Mouse (Mus musculus) forebrain, embryonic 13.5 days (tissue): ENCODE data around the gene Opn1sw. TPM values are rescaled to one million over a fixed set of nuclear protein-coding genes. Genes with fewer than 3 reads are reported as not detected.

Experiments
- microRNA-seq: library from miRNA; unstranded; fragments of <30 nt; microRNA quantifications from one replicate; pipeline ENCODE4, GENCODE M21; 2016
- polyA plus RNA-seq: library from polyadenylated mRNA; unstranded; fragments of >200 nt; fragmentation: Nextera tagmentation; extraction: Ambion mirVana; gene quantifications from 2 replicates; pipeline ENCODE4 v1.2.1, GENCODE M21; 2015

Opn1sw gene
- polyA plus RNA-seq, 1 experiment from 2014 or later = 0.44 TPM

Small RNAs within 50 kb of the gene (microRNA-seq; reads per million reads assigned to microRNA genes)
- gene Gm26220 (not detected), gene Gm44354 (not detected)

Other genes starting within 250 kb of the Opn1sw start
- gene Rbm28, start 223.5 kb downstream of the Opn1sw start, polyA plus RNA-seq = 46.9 and 48.8 TPM in 2 replicates
- gene Prrt4, start 208.9 kb downstream of the Opn1sw start, polyA plus RNA-seq = 1.5 and 1.8 TPM in 2 replicates
- 37.6 and 39.2 TPM in 2 replicates for gene Impdh1, start 172.1 kb downstream of the Opn1sw start, polyA plus RNA-seq
- gene Hilpda, start 116.0 kb downstream of the Opn1sw start, polyA plus RNA-seq = 38.3 and 38.6 TPM in 2 replicates
- 0.67 and 0.75 TPM in 2 replicates for gene Fam71f2, start 108.9 kb downstream of the Opn1sw start, polyA plus RNA-seq
- not detected in 2 replicates for gene Fam71f1, start 69.3 kb downstream of the Opn1sw start, polyA plus RNA-seq
- 163 and 177 TPM in 2 replicates for gene Calu, start 40.4 kb downstream of the Opn1sw start, polyA plus RNA-seq
- gene Ccdc136, start 7.8 kb upstream of the Opn1sw start, polyA plus RNA-seq = 34.3 and 37.0 TPM in 2 replicates
- gene Flnc, start 44.8 kb upstream of the Opn1sw start, polyA plus RNA-seq = 1.5 and 1.6 TPM in 2 replicates
- 289 and 294 TPM in 2 replicates for gene Atp6v1f, start 79.2 kb upstream of the Opn1sw start, polyA plus RNA-seq
- gene Atp6v1fnb, start 83.0 kb upstream of the Opn1sw start, polyA plus RNA-seq = 0.41 and 0.45 TPM in 2 replicates
- 6.3 and 8.0 TPM in 2 replicates for gene Kcp, start 119.5 kb upstream of the Opn1sw start, polyA plus RNA-seq
- 1.0 and 1.2 TPM in 2 replicates for gene Irf5, start 138.2 kb upstream of the Opn1sw start, polyA plus RNA-seq
- gene Tnpo3, start 221.4 kb upstream of the Opn1sw start, polyA plus RNA-seq = 102 and 110 TPM in 2 replicates